Mouse (Mus musculus) thymus, postnatal 10 days (tissue): Measurements from ENCODE around the gene Dhx57.
"Not testable (repeated sequence)": the region's sequence is repeated elsewhere in the genome, so short reads cannot be mapped to it uniquely, and the experiment has no call there.

Experiments used
- DNase-seq, 2 experiments: peaks; one replicate each; pipeline ENCODE4 v3.0.0; 2021; ENCODE audit warnings: low spot score in 2 of 2

Dhx57 gene

DNA sequence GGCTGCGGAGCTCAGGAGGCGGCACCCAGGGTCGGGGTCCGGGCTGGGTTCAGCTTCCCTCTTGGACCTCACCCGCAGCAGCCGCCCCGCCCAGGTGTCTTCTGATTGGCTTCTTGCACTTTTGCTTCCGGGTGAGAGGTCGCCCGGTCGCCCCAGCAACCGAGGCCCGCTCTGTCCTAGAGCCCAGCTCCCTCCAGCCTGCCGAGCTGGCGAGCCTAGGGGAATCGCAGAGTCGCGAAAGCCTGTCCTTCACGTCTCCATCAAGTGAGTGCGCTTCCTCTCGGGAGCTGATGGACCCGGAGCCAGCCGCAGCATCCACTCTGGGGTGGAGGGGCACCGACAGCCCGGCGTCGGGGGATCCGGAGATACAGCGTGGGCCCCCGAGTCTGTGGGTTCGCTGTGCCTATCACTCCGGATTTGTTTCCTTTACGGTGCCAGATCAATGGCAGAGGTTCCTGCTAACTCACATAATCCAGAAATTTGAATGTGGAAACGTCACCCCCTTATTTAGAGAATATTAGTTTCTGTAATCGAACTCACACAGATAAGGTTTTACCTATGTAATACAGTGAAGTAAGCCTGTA, at the start of gene Dhx57, which contains the start of gene Morn2:
Gene Dhx57, minus strand, starts transcription at position 403 of the 584 bp plus-strand sequence.
Gene Morn2, plus strand, starts transcription at position 130 of the 584 bp plus-strand sequence.
- DNase-seq, result peak; percentile 92 to 98

DNA sequence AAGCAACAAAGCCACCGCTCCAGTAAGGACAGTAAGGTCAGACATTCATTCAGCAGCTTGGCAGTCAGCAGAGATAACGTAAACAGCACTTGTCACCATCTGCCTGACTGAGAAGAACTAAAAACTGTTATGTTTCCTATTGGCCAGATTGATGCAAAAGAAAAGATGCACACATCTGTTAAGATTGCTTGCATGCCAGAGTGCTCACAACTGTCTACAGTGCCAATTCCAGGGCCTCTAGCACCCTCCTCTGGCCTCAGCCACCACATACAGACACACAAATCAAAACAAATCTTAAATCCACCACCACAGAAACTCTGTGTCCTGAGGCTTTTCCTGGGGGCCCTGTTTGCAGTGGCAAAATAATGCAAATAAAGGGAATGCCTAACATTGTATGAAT, 42.1 kb upstream of the Dhx57 start:
- DNase-seq, result no peak

DNA sequence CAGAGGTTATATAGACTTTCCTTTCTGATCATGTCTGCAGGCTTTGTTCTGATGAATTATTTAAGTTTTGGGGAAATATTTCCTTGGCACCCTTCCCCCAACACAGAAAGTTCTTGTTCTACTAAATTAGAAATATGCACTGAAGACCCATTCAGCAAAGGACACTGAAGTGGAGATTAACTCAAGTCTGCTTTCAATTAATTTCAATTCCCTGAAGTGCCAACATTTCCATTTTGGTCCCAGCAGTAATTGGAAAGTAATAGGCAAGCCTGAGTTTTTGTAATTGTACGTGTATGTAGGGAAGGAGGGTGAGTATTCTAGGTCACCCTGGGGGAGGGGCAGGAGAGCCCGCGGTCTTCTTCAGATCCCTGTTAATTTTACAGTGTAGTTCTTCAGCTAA, 36.2 kb upstream of the Dhx57 start:
- DNase-seq, result no peak

DNA sequence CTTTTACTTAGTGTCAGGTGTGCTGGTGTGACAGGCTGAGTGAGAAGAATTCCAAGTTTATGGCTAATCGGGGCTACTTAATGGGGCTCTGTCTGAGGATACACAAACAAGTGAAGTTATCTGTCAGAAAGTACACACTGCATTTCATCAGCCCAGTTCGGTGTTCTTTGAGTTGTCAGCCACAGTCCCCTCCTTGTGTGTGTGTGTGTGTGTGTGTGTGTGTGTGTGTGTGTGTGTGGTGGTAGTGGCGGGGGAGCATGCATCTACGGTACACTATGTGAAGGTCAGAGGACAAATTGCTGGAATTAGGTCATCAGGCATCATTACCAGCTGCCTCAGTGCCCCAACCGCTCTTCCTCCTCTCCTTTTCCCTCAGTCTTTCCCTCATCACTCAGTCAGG, 35.2 kb upstream of the Dhx57 start:
- no peak for DNase-seq

DNA sequence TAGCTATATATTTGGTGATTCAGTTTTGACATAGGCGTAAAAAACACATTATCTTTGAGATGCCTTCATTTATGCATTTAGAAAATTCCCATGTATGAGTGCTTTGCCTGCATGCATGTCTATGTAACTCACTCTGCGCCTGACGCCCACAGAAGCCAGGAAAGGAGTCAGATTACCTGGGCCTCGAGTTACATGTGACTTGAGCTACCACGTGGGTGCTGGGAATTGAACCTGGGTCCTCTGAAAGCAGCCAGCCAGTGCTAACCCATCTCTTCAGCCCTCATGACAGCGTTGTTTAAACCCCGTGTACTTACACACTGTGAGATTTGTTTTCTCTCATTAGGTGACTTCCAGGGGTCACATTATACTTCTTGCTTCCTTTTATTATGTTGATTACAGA, 34.2 kb upstream of the Dhx57 start:
- DNase-seq, result no peak

DNA sequence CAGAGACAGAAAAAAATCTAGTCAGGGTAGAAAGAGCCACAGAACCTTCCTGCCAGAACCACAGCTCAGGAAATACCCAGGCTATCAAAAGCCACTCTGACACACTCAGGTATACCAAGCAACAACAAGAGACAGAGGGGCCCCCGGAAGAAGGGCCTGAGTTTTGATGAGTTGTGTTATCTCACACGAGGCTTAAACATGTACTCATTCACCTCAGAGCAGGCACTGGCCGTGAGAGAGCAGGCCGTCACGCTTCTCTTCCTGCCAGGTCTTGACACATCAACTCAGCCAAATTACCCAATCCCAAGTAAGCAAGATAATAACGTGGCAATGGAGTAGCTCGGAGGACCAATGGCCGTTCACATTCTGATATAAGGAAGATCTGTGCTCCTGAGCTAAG, 33.4 kb upstream of the Dhx57 start:
- no peak for DNase-seq

DNA sequence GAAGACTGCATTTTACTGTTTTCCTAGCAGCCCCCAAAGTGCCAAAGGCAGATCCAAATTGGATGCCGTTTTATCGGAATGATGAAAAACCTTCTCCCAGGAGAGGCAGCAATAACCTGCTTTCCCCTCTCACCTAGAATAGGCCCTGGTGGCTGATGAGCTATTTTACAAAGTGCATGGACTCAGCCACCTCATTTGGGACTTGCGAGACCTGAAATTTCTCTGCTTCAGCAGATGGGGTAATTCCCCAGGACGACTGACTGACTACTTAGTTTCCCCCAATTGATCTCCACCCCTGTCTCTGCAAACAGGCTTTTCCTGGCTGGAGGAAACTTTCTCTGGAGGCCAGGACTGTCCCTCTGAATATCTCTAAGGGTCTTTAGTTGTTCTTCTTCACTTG, 32.7 kb upstream of the Dhx57 start:
- DNase-seq, result no peak

DNA sequence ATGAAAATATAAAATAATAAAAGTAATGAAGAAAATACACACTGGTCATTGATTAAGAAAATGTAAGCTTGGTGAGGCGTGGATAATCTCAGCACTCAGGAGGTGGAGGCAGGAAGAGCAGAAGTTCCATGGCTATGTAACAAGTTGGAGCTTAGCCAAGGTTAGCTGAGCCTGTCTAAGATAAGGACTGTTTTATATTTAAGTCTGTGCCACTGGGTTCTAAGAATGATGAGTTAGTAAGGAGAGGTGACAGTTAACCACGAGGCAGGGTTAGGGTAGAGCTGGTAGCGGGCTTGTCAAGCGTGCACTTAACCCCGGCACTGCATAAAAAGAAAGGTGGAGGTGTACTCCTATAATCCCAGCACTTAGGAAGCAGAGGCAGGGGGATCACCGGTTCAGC, 32.0 kb upstream of the Dhx57 start:
- no peak for DNase-seq

DNA sequence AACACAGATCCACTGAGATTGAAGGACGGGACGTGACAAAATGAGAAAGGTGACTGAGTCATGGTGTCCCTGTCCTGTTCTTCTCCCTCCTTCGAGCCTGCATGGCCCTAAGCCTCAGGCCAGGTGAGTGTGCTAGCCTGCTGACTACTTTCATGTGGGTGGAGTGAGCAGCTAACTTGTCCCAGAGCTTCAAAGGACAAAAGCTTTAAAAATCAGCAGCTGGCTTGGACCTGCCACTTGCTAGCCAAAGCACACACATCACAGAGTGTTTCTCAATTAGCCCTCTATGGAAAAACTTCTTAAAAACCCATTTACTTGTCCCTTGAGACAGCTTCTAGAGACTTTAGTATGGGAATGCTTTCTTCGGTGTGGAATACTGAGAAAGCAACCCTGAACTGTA, 22.1 kb upstream of the Dhx57 start:
- no peak for DNase-seq

DNA sequence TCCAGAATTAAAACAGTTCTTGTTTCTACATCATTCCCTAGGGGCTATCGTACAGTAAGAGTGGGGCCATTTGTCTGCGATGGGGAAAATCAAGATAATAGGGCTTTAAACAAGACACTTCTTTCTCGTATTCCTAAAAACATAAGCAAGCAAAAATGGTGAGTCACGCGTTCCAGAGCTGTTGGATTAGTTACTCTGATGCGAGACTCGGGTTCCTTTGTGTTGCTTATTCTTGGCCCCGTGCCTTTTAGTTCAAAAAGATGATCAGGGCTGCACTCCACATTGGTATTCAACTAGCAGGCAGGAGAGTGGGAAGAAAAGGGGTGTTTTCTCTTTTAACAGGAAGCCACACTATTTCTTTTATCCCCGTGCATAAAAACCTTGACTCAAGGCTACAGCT, 21.5 kb upstream of the Dhx57 start:
- no peak for DNase-seq

DNA sequence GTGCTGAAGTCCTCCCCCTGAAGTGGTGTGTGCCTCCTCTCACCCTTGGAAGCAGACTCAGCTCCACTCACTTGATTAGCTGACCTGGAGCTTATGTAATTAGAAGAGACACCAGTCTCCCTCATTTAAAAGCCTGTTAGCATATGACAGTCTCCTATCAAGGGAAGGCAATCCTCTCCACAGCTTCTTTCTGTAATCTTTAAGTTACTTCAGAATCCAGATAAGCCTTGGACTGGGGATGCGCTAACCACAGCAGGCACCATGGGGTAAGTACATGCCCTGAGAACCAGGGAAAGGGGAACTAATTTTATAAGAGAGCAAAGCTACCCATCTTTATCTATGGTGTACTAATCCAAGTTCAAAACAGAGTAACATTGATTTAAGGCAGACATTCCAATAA, 17.0 kb upstream of the Dhx57 start, which contains the start of gene Arhgef33:
Gene Arhgef33, plus strand, starts transcription at position 157 of the 400 bp plus-strand sequence.
- no peak for DNase-seq

DNA sequence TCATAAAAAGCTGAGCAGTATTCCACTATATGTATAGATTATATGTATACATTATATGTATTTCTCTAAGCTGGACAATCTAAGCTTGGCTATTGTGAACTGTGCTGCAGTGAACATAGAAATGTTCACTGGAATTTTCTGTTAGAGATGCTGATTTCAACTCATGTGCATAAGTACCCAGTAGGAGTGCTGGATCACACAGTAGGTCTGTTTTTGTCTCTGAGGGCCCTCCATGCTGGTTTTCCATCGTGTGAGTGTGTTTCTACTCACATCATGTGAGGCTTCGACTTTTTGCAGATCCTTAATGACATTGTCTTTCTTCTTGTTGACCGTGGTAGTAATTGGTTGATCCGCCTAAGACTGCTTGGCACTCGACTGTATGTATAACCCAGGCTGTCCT, 8.6 kb upstream of the Dhx57 start:
- no peak for DNase-seq

DNA sequence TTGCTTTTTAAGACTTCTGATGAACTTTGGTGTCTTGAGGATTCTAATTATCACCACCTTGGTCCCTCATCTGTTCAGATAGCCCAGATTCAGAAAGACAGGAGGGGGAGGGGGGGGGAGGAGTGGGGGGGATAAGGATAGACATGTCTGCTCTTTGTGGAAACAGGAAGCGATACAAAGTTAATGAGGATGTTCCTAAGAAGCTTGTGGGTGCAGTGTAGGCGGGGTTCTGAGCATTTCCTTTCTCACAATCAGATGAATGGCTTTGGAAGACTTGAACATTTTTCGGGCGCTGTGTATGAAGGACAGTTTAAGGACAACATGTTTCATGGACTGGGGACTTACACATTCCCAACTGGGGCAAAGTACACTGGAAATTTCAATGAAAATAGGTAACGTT, 5.0 kb upstream of the Dhx57 start:
- DNase-seq, result no peak

DNA sequence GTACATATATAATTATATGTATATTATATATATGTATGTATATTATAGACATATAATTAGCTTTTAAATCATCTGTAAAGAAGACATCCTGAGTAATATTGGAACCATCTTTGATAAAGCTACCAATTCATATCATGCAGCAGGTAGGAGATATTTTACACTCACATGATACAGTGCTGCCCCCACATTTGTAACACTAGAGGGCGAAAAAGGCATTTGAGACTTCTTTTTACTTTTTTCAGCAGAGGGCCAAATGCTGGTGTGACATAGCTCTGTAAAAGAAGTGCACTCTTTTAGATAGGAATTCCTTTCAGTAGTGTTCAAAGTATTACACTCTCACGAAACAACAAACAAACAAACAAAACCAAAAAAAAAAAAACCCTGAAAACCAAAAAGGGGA, 872 bp upstream of the Dhx57 start:
- DNase-seq, result peak; percentile 15 to 41

DNA sequence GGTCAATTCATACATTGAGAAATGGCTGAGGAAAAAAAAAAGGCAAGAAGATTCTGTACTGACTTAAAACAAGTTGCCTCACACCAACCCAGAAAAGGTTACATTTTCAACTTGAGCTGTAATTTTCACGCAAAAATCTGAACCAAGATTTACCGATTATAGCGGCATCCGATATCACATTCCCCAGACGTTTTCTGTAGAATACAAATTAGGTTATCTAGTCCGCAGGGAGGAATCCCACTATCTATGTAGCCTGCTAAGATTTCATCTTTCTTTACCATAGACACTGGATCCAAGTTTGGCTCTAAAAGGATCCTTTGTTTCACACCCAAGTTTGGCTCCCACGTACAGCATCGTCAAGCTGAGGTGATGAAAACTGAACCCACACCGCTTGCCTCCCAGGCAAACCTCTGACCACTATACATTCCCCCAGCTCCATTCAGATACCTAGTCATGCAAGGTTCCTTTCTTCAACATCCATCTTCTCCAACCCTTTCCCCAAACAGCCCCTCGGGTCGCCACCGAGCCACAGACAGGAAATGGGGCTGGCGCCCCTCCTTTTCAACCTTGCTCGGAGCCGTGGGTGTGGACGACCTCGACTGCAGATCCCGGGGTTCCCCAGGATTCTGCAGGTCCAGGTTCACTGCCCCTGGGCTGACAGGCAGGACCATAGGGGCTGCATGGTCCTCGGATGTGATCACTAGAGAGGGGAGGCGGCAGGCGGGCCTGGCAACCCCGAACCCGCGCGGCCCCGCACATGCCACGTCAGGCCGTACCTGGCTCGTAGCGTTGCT, 799 bp downstream of the Dhx57 start:
- DNase-seq, result no peak

DNA sequence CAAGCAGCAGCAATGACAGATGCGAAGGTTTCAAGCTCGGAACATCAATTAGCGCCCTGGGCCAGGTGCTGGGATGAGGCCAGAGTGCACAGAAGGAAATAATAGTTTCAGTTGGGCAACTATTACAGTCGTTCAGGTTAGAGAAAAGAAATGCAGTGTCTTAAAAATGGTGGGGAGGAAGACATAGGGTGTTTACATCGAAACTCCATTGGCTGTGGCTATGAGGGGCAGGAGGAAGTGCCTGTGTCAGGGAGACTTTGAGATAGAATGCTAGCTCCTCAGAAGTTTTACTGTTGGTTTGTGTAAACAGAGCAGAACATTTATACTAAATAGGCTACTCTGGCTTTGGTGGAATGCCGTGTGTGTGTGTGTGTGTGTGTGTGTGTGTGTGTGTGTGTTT, 2.3 kb downstream of the Dhx57 start:
- DNase-seq, result no peak

DNA sequence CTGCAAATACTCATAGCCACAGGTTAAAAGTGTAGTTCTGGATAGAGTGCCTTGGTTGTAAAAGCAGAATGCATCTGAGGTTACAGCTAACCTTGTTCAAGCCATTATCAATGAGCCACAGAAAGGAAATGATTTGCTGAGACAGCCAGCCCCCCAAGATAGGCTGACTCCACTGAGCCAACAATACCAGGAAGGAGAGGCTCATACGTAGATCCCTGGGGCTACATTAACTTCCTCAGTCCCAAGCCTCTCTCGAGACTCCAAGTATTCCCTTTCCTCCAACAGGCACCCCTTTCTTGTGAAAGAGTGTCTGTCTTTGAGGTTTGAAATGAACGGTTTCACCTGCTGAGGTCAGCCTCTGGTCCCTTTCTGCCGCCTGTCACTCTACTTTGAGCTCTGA, 5.8 kb downstream of the Dhx57 start:
- DNase-seq, result no peak

DNA sequence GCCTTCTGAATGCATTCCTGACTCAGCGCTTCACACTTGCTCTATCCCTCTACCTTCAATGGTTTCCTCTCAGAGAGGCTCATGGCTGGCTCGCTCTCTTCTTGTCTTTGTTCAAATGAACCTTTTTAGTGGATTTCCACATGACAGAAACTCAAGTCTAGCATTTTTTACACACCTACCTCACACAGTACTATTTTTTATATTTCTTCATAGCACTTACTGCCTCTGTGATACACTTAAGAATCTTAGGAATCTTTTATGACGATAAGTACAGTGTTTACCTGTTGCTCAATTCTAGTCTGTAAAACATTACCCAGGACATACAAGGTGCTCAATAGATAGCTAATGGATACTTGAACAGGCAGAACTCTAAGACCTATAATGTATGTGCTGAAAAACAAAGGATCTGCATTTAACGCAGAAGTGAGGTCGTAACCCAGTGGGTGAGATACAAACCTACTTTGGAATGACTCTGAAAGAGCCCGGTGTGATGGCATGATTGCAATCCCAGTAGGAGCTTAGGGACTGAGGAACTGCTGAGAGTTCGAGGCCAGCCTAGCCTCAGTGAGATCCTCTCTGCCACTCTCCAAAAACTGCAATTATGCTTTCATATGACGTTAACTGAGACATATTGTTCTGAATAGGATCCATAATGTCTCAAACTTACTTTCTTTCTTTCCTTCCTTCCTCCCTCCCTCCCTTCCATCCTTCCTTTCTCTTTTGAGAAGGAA, 10.8 kb downstream of the Dhx57 start:
- DNase-seq, result no peak

DNA sequence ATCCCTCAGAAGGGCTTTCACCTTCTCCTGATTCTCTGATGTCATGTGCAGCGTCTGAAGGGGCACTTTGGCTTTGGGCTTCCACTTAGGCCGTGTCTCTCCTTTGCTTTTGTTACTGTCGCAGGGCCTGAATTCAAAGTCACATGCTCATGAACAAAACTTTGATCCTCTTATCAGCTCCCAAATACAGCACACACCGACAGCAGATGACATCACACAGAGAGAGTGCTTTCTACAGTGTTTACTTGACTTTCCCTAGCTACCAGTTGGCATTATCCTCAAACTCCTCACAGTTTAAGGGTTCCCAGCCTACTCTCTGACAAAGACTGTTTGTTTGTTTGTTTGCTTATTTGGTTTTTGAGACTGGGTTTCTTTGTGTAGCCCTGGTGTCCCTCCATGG, 12.0 kb downstream of the Dhx57 start:
- no peak for DNase-seq

DNA sequence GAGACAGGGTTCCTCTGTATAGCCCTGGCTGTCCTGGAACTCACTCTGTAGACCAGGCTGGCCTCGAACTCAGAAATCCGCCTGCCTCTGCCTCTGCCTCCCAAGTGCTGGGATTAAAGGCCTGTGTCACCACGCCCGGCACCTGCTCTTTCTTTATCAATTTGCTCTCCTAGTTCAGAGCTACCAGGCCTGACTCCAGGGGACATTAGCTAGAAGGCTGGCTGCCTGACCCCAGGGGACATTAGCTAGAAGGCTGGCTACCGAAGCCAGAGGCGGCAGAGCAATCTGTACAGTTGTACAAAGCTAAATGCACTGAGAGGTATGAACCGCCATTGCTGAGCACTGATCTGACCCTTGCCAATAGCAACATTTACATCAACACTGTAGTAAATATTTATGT, 19.7 kb downstream of the Dhx57 start:
- DNase-seq, result not testable (repeated sequence)

DNA sequence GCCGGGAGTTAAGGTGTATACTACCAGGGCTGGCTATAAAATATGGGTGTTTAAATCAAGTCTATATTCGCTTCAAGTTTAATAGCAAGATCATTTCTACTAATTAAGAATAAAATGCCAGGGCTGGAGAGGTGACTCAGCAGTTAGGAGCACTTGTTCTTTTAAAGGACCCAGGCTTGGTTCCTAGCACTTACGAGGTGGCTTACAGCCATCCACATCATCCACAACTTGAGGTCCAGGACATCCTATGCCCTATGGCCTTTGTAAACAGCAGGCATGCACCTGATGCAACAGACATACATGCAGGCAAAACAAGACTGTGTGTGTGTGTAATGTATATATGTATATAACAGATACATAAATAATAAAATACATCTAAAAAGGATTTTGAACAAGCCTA, 22.1 kb downstream of the Dhx57 start:
- no peak for DNase-seq

DNA sequence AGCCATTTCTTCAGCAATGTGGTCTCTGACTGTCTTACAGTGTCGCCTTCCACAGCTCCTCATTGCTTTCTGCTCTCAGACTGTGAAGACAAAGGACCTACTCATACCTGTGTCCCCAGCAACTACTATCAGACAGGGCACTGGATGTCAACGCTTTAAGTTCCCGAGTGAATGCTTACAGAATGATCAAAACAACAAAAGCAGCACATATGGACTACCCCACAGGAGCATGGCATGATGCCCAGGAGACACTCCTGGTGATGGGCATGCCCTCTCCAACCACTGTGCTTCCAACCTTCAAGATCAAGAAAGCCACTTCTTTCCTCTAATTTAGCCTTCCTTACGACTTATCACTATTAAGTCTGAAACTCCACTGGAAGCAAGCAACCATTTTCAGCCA, 23.2 kb downstream of the Dhx57 start:
- DNase-seq, result no peak

DNA sequence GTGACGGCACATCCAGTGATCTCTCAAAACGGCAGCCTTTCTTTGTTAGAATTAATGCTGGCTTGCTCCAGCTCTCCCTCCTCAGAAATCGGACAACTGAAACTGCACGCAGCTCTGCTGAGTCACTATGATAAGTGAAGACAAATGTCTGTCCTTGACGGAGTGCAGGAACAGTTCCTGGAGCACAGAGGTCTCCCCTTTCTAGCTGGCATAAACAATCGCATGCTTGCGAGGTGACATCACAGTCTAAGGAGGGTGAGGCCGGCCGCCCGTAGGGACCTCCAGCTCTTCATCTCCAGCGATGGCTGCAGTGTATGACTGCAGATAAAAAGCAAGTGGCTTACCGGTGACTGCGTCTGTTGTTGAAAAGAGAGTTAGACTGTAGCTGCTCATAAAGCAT, 35.1 kb downstream of the Dhx57 start:
- DNase-seq, result no peak
